Mouse (Mus musculus) thymus, postnatal 14 days (tissue): ENCODE data around the gene Klf9.

Source experiments
- DNase-seq: peaks from one replicate; pipeline ENCODE4 v3.0.0; 2021

Klf9 gene

GRCm38 (mm10) chr19:23164651-23165240 lies 23.7 kb downstream of the Klf9 start:
- no peak for DNase-seq

GRCm38 (mm10) chr19:23166550-23167284 lies 25.7 kb downstream of the Klf9 start:
- no peak for DNase-seq

GRCm38 (mm10) chr19:23168899-23169658 lies 28.1 kb downstream of the Klf9 start:
- no peak for DNase-seq

GRCm38 (mm10) chr19:23169659-23170050 lies 28.6 kb downstream of the Klf9 start:
- no peak for DNase-seq

- DNase-seq, result no peak
Measured at GRCm38 (mm10) chr19:23170476-23170875, 29.4 kb downstream of the Klf9 start.

GRCm38 (mm10) chr19:23171136-23171535 lies 30.1 kb downstream of the Klf9 start:
- no peak for DNase-seq

- no peak for DNase-seq
Measured at GRCm38 (mm10) chr19:23175090-23175489, 34.1 kb downstream of the Klf9 start.

GRCm38 (mm10) chr19:23175511-23175910 lies 34.5 kb downstream of the Klf9 start:
- no peak for DNase-seq

- DNase-seq, result no peak
Measured at GRCm38 (mm10) chr19:23178533-23178932, 37.5 kb downstream of the Klf9 start.

GRCm38 (mm10) chr19:23183493-23183892 lies 42.5 kb downstream of the Klf9 start:
- no peak for DNase-seq

- no peak for DNase-seq
Measured at GRCm38 (mm10) chr19:23184068-23184467, 43.0 kb downstream of the Klf9 start.

GRCm38 (mm10) chr19:23187732-23188131 lies 46.7 kb downstream of the Klf9 start:
- no peak for DNase-seq

GRCm38 (mm10) chr19:23188986-23189385 lies 48.0 kb downstream of the Klf9 start:
- DNase-seq, result no peak

GRCm38 (mm10) chr19:23189744-23190143 lies 48.7 kb downstream of the Klf9 start:
- no peak for DNase-seq

GRCm38 (mm10) chr19:23191486-23191885 lies 50.5 kb downstream of the Klf9 start:
- no peak for DNase-seq

- DNase-seq, result no peak
Measured at GRCm38 (mm10) chr19:23193076-23193475, 52.0 kb downstream of the Klf9 start.

- DNase-seq, result no peak
Measured at GRCm38 (mm10) chr19:23202106-23202505, 61.1 kb downstream of the Klf9 start.

- DNase-seq, result no peak
Measured at GRCm38 (mm10) chr19:23203505-23204053, 62.6 kb downstream of the Klf9 start.

- no peak for DNase-seq
Measured at GRCm38 (mm10) chr19:23211325-23211724, 70.3 kb downstream of the Klf9 start.

GRCm38 (mm10) chr19:23214326-23214725 lies 73.3 kb downstream of the Klf9 start:
- no peak for DNase-seq
